Mouse (Mus musculus) left cerebral cortex, adult 11 months (tissue): ENCODE measurements around the gene Gm26602.
"Not testable (repeated sequence)": the region's sequence is repeated elsewhere in the genome, so short reads cannot be mapped to it uniquely, and the experiment has no call there.

ENCODE experiments used
- DNase-seq: peaks from one replicate; pipeline ENCODE4 v3.0.0; 2022; ENCODE audit warnings: low spot score

Gene Gm26602

DNA sequence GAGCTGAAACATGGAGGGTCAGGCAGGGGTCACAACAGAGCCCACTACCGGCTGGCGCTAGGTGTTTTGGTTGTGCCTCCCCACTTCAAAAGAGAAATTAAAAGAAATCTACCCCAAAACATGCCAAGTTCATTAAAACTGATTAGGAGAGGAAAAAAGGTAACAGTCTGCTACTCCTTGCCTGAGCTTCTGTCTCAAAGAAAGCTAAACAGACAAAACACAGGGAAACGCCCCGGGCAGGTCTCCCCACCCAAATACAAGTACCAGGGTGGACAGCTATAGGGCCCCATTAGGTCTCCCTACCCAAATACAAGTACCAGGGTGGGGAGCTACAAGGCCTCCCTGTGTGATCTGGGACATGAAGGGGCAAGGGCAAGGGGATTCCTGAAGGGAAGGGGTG is at the start of gene Gm26602:
Gene Gm26602, plus strand, starts transcription at position 301 of the 400 bp plus-strand sequence.
- DNase-seq = no peak

DNA sequence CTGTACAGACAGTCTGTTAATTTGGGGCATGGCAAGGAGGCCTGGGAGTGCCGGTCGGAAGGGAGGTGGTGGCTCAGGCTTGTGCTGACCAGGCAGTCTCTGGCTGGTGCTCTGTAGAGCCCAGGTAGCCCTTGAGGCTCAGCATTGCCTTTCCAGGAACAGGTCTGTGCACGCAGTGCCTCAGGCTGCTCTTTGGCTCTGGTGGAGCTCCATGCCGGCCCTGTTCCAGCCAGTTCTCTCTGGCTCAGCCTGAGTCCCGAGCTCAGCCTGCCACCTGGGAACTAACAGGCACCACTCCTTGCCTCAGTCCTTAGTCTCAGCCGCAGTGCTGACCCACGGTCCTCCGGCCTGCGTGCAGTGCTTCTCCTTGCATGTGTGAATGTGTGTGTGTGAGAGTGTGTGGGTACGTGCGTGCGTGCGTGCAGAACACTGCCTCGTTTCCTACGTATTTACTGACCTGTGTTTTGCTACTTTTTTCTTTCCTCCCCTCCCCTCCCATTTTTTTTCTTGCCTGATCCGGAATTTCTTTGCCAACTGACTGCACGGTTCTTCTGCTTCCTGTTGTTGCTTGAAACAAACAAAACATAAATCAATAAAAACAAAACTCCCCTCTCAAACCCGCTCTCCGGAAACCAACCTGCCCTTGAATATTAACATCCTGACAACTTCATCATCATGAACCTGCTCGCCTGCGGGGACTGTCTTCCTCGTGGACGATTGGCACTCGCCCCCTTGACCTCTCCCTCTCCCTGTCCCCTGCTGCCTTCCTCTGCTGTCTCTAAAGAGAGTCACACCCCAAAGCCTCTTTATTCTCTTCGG is 49.2 kb upstream of the Gm26602 start:
- no peak for DNase-seq

DNA sequence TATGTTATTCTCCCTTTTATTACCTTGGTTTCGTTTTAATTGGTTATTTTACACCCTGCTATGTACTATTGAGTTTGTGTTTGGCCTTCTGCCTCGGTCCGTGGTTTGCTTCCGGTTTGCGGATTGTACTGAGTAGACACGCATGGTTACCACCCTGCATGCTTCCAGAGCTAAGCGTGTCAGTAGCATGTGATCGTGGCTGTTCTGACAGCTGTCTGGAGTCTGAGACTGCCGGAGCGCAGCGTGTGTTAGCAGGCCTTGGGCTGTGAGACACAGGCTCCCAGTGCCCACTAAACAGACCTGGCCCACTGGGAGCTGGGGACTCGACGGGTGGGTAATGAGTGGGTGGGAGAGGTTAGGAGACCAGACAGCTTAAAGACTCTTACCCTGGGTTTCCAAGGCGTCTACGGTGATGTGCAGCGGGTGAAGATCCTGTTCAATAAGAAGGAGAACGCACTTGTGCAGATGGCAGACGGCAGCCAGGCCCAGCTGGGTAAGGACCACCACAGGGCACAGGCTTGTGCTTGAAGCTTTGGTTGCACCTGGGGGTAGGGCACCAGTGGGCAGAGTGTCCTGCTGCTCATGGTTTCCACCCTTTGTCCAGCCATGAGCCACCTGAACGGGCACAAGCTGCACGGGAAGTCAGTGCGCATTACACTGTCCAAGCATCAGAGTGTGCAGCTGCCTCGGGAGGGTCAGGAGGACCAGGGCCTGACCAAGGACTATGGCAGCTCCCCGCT is 48.4 kb upstream of the Gm26602 start:
- no peak for DNase-seq

DNA sequence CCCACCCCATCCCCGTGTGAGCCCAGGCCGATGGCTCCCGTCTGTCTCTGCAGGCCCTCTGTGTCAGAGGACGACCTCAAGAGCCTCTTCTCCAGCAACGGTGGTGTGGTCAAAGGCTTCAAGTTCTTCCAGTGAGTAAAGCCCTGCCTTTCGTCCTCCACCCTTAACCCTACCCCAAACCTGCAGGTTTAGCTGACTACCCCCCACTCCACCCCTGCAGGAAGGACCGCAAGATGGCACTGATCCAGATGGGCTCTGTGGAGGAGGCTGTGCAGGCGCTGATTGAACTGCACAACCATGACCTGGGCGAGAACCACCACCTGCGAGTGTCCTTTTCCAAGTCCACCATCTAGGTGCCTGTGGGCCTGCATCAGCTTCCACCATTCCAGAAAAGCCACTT is 47.7 kb upstream of the Gm26602 start:
- no peak for DNase-seq

DNA sequence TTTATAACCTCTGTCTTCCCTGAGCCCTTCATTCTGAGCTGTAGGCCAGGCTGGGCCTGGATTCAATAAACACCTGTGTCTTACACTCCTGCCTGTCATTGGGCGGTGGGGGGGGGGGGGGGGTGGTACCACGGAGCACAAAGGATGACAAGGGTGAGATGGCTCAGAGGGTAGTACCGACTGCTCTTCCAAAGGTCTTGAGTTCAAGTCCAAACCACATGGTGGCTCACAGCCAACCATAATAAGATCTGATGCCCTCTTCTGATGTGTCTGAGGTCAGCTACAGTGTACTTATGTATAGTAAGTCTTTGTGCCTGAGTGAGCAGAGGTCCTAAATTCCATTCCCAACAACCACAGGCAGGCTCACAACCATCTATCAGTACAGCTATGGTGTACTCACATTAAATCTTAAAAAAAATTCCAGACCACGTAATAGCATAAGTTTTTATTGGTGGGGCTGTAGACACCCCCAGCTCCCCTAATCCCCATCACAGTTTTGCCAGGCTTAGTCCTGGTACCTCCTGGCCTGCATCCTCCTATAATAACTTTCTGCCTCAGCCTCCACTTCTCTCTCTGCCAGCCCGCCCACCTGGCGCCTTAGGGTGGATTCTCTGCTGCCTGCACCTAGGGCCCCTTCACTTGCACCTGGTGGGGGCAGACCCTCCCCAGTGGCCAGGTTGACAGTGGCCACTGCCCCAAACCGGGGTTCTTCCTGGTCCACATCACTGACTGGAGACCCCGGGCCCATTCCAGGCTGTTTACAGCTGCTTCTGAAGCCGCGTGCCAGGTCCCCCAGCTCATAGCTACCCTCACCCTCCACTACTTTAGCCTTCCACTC is 46.1 kb upstream of the Gm26602 start:
- DNase-seq = no peak

DNA sequence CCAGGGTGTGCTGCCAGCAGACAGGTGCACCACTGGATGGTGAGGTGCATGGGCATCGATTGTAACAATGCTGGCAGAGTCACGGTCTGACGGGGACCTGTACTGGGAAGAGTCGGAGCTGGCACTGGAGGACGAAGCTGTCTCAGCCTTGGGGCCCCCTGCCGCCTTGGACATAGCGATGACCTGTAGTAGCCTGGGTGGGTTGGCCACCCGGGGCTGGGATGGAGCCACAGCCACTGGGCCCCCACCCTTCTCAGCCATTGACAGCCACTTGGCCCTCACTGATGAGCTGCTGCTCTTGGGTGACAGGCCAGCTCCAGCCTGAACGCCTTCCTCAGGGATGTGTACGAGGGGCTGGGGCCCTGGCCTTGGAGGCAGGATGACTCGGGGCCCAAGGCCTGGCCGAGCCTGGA is 45.5 kb upstream of the Gm26602 start:
- DNase-seq = no peak

DNA sequence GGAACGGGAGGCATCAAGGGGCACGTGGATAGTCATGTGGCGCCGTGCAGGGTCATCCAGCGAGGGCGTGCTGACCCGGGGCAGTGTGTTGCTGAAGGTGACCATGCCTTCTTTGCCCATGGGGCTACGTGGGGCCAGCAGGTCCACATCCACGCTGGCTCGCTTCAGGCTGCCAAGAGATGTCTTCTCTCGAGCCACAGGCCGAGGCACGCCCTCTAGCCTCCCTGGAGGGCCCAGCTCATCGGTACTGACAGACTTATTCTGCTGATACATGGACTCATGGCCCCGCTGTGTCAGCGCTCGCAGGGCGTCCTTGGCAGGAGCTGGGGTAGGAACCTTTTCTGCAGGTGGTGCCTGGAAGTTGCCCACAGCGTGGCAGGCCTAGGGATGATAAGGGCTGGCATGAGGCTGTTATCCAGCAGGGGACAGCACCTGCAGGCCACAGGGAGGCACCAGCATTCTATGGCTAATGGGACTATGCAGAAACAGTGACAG is 44.8 kb upstream of the Gm26602 start:
- no peak for DNase-seq

DNA sequence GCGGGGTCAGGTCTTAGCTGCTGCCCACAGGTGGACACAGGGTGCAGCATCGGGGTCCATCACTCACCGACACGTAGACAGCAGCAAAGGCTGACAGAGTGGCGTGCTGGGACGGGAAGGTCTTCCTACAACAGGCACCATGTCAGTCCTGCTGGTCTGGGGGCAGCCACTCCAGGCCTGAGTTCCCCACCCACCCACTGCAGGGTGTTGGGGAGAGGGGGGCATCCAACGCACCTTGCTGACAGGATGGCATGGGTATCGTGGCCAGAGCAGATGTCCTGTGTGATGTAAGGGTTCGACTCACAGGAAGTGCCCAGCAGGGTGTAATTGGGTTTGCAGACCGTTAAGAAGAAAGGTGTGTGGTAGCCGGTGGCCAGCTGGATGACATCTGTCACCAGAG is 44.1 kb upstream of the Gm26602 start:
- DNase-seq = no peak

DNA sequence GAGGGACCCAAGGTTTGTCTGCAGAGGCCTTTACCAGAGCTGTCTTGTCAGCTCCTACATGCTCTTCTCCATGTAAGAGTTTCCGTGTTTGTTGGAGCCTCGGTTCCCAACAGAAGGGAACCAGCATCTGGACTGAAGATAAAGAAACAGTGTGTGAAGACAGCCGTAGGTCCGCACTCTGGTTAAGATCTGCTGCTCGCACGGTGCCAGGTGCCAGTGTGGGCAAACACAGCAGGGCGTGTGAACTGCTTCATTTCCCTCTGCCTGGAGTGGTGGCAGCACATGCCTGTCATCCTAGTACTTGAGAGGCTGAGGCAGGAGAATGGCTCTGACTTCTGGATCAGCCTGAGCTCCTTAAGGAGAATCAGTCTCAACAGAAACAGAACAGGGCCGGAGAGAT is 38.8 kb upstream of the Gm26602 start:
- DNase-seq = no peak

DNA sequence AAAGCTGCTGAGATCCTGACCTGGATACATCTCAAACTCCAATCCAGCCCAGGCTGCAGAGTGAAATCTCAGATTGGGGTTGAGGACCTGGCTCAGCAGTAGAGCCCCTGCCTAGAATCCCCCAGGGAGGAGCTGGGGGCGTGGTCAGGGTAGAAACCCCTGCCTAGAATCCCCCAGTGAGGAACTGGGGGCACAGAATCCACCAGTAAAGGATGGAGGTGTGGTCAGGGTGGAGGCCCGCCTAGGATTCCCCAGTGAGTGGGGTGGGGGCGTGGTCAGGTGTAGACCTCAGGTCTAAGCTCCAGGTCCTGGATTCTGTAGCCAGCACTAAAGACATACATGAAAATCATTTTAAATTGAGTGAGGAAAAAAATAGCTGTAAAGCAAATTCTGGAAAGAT is 37.8 kb upstream of the Gm26602 start:
- no peak for DNase-seq

DNA sequence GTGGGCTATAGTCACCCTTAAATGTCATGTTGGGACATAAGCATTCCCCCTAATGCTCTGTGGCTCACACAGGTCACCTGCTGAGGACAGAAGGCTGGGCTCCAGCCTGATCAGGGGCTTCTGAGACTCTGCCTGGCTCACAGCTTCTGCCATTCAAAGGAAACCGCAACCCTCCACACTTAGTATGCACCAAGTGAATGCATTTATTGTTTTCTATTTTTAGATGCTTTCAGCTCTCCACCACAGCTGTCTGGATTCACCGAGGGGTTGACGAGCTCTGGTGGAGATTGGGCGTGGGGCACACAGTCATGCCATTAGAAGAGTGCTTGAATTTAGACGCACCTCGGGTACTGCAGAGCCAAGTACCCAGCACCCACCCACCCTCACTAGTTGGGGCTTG is 37.3 kb upstream of the Gm26602 start:
- DNase-seq = no peak

DNA sequence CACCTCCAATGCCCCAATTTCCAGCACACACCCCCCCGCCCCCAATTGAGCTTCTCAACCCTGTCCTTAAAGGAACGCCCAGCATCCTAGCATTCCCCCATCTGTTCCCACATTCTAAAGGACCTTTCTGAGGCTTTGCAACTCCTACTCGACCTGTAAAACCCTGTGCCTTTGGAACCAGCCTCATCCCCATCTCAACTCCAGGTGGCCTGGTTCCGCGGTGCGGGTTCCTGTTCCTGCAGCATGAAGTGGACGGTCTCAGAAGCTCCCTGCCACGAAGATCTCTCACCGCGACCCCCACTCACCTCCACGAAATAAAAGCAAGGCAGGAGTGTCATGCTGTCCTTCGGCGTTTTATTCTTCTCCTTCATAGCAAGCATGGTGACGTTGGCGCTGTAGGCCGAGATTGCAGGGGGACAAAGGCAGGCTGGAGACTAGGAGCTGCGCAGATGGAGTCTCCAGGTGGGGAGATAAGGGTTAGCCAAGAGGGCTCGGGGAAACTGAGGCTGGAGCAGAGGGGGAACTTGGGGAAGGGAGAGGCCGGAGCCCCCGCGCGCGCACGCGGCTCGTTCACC is 36.9 kb upstream of the Gm26602 start:
- no peak for DNase-seq

DNA sequence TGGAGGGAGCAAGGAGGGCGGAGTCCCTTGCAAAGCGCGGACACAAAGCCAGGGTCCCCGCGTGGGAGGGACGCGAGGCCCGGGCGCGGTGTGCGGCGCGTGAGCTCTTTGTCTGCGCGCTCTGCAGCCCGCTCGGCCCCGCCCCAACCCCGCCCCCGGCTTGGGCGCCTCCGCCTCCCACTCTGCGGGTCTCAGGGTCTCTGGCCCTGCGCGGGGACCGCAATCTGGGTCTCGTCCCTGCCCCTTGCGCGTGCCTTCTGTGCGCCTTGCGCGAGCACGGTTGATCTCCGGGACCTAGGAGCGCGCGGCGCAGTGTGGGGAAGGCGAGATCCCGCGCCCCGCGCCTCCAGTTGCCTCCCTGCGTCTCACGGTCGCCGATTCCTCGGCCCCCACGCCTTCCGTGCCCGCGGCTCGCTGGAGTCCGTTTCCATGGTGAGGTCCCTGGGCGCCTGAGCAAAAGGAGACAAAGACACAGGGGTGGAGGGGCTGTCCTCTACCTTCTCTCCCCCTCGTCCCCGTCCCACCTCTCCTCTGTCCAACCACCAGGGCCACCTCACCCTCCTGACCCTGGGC is 36.3 kb upstream of the Gm26602 start, which contains the start of the genes Prtn3 and Plppr3:
Gene Prtn3, plus strand, starts transcription at position 187 of the 573 bp plus-strand sequence.
Gene Plppr3, minus strand, starts transcription at position 345 of the 573 bp plus-strand sequence.
- DNase-seq = no peak

DNA sequence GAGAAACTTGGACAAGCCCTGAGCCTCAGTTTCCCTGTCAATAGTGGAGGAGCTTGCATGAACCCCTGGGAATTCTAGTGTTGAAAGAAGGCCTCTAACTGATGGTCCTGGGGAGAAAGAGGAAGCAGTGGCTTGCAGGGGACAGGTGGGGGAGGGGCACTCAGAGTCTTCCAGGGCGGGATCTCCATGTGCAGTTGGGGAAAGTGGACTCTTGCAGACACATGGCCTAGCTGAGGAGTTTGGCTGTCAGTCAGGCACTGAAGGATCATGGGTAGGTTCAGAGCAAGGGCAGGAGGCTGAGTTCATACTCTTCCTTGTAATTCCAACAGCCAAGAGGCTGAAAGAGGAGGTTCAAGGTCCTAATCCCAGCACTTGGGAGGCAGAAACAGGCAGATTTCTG is 33.5 kb upstream of the Gm26602 start:
- no peak for DNase-seq

DNA sequence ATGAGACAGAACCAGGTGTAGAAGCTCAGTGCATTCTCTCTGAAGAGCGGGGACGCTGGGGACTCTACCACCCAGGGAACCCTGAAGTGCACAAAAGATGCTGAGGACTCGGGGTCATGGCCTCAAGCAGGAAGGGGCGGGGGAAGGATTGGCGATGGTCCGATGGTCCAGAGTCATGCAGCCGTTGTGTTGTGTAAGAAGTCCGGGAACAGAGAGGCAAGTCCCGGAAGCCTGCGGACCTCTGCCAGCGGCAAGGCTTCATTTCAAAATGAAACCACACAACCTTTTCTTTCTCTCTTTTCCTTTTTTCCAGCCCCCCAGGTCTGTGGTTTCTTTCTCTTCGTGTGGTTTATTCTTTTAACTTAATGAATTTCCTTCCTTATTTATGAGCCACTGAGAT is 32.9 kb upstream of the Gm26602 start:
- DNase-seq = no peak

DNA sequence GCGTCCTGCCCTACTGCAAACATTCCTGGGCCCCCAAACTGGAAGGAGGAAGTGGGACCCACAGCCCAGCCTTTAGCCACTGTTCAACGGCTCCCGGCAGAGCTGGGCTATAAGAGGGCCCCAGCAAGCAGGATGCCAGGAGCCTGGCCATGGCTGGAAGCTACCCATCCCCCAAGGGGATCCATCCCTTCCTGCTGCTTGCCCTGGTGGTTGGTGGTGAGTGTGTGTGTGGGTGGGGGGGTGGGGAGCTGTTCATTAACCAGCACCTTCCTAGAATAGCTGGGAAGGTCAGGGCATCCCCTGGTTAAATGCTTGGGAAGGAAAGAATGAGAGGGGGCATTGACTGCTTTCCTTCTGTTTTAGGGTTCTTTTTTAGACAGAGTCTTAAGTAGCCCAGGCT is 31.1 kb upstream of the Gm26602 start:
- DNase-seq = no peak

DNA sequence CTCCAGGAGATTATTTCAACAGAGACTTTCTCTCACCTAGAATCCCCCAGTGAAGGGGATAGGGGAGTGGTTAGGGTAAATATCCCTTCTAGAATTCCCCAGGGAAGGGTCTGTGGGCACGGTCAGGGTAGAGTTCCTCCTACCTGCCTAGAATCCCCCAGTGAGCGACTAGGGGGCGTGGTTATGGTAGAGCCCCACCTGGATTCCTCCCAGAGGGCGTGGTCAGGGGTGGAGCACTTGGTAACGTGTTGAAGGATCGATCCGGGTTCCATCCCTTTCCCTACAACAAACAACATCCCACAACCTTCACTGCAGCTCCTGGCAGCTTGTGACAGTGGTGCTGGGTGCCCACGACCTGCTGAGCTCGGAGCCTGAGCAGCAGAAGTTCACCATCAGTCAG is 29.9 kb upstream of the Gm26602 start:
- DNase-seq = no peak

DNA sequence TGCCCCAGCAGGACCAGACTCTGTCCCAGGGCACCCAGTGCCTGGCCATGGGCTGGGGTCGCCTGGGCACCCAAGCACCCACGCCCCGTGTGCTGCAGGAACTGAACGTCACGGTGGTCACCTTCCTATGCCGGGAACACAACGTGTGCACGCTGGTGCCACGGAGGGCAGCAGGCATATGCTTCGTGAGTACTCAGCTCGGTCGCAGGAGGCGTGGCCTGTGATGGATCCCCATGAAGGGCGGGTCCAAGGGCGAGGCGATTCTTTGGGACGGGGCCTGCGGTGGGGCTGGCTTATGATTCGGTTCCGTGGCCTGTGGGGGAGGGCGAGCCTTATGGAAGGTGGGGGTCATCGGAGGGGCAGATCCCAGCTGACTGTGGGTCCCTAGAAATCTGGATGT is 28.7 kb upstream of the Gm26602 start:
- no peak for DNase-seq

DNA sequence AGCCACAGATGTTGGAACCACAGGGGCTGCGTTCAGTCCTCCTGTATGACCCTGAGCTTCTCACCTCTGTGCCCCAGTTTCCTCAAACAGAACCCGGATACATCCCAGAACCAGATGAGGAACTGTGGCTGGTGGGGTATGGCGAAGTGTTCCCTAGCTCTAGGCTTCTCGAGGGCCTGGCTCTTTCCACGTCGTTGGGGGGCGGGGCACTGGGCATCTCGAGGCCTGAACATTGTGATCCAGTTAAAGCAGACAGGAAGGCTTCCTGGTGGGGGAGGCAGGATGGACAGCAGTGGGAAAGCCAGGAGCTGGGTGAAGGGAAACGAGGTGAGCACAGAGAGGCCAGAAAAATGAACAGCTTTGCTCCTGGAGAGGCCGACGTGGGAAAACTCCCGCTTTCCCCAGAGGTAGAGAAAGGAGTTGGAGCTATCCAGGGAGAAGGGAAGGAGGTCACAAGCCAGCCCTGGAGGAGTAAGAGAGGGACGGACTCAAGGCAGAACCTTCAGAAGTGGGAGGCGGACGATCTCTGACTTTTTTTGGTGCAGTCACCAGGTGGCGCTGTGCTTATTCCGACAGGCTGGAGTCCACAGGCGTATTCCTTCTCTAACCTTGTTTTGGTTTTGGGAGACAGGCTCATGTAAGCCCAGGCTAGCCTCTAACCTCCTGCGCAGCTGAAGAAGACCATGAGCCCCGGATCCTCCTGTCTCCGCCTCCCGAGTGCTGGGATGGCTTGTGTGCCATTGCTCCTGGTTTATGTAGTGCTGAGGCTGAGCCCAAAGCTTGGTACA is 27.2 kb upstream of the Gm26602 start:
- DNase-seq = peak; percentile 74

DNA sequence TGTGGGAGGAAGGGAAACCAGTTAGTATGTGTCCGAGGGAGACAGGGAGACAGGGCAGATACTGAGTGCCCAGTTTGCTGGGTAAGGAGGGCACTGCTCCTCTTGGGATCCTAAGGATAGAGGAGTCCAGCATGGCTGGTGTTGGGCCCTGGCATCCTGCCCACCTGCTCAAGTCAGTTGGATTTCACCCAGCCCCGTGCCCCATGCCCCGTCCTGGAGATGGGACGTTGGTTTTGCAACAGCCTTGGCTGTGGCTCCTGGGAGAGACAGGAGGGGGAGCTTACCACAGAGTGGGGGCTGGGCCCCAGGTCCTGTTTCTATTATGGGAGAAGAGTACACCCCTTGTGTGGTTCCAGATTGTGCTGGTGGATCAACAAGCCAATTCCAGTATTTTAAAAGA is 26.2 kb upstream of the Gm26602 start:
- no peak for DNase-seq

DNA sequence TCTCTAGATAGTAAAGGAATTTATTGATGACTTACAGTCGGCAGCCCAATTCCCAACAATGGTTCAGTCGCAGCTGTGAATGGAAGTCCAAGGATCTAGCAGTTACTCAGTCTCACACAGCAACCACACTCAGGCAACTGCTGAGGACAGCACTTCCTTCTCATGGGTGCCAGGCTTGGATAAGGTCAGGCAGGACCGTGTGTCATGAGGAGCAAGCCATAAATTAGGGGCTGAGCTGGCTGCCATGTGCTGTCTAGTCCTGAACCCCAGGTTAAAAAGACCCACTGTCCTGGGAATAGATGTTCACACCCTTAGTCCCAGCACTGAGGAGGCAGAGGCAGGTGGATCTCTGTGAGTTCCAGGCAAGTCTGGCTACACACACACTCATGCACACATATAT is 25.7 kb upstream of the Gm26602 start:
- DNase-seq = not testable (repeated sequence)
